Mouse (Mus musculus) layer of hippocampus, adult 2 months (tissue): ENCODE measurements around the gene Lrg1. TPM values are rescaled to one million over a fixed set of nuclear protein-coding genes. Genes with fewer than 3 reads are reported as not detected.

Source experiments
- DNase-seq, 2 experiments: peaks; one replicate each; pipeline ENCODE4 v3.0.0; 2022; ENCODE audit warnings: low spot score in 2 of 2
- H3K27ac ChIP-seq: fragments of 200-600 bp; 2 replicates; pipeline ENCODE4 v1.8.1; 2022
- H3K4me3 ChIP-seq: fragments of 200-600 bp; 2 replicates; pipeline ENCODE4 v1.8.1; 2022; ENCODE audit warnings: mild to moderate bottlenecking
- CTCF ChIP-seq: fragments of 200-600 bp; conservative IDR thresholded peaks from 2 replicates; pipeline ENCODE4 v1.8.1; 2022; ENCODE audit warnings: antibody characterized with exemption, mild to moderate bottlenecking, moderate library complexity
- total RNA-seq, 2 experiments: library from RNA; stranded (reverse); gene quantifications; 2 replicates each; pipeline ENCODE4 v1.2.3; 2021

The Lrg1 gene
- total RNA-seq, 2 experiments from 2014 or later: 0.77 to 1.6 TPM

DNA sequence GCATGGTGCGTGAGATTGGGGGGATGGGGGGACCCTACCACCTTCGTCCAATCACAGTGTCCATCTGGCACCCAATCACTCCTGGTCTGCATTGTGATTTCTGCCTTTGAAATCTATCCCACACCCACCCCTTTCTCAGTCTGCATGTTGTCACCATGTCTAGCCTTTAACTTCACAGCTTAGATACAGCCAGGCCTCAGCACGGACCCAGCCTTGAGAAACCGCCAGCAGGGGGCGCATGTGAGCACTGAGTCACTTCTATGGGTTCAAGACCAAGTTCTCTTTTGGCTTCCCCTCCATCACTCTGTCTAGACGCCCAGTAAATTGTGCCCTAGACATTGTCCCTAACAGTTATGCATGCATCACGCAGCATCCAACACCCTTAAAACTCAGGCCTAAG lies 10.0 kb upstream of the Lrg1 start:
- peak; percentile 86 for TF ChIP-seq CTCF
- no peak overlapping the region for H3K27ac ChIP-seq
- peak in 1 of 2 experiments; percentile 78 for DNase-seq
- no peak overlapping the region for H3K4me3 ChIP-seq

- TF ChIP-seq CTCF: no peak
- no peak overlapping the region for H3K4me3 ChIP-seq
- H3K27ac ChIP-seq: no peak overlapping the region
- no peak for DNase-seq
Measured at GRCm38 (mm10) chr17:56131136-56131535, 9.3 kb upstream of the Lrg1 start.

DNA sequence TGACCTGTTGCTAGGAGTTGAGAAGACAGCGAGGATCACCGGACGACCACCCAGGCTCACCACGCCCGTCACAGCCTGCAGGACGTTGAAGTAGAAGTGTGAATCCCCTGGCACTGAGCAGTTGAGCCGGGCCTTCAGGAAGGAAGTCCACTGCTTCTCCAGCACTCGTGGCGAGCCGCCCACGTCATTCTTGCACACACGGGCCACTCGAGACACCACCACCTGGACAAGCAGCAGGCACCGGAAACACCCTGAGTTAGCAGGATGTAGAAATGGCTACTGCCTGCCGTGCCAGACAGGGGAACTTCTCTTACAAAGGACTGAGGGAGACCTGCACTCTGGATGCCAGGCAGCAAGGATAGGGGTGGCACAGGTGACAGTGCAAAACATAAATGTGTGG lies 6.4 kb upstream of the Lrg1 start:
- Histone ChIP-seq H3K27ac (no peak overlapping the region), H3K4me3 (no peak overlapping the region)
- TF ChIP-seq CTCF: no peak
- DNase-seq: no peak

GRCm38 (mm10) chr17:56126175-56126574 lies 4.4 kb upstream of the Lrg1 start:
- no peak for DNase-seq
- Histone ChIP-seq H3K4me3 (no peak overlapping the region), H3K27ac (no peak overlapping the region)
- no peak for TF ChIP-seq CTCF

- no peak overlapping the region for H3K27ac ChIP-seq
- no peak for TF ChIP-seq CTCF
Measured at GRCm38 (mm10) chr17:56125276-56125630, 3.5 kb upstream of the Lrg1 start.

GRCm38 (mm10) chr17:56124377-56125275 lies 2.8 kb upstream of the Lrg1 start:
- H3K4me3 ChIP-seq: no peak overlapping the region; the same call in 1 of the 2 replicates
- peak in 1 of 2 experiments; percentile 71 for DNase-seq
- peak; percentile 88 for TF ChIP-seq CTCF
- H3K27ac ChIP-seq: peak overlapping the region; percentile 4; the same call in 1 of the 2 replicates

More at GRCm38 (mm10) chr17:56125276-56125630, 3.5 kb upstream of the Lrg1 start:
- no peak for DNase-seq
- H3K4me3 ChIP-seq: no peak overlapping the region

GRCm38 (mm10) chr17:56123681-56124340 lies 2.0 kb upstream of the Lrg1 start:
- no peak for DNase-seq
- H3K27ac ChIP-seq: no peak overlapping the region
- H3K4me3 ChIP-seq: no peak overlapping the region
- TF ChIP-seq CTCF: no peak

DNA sequence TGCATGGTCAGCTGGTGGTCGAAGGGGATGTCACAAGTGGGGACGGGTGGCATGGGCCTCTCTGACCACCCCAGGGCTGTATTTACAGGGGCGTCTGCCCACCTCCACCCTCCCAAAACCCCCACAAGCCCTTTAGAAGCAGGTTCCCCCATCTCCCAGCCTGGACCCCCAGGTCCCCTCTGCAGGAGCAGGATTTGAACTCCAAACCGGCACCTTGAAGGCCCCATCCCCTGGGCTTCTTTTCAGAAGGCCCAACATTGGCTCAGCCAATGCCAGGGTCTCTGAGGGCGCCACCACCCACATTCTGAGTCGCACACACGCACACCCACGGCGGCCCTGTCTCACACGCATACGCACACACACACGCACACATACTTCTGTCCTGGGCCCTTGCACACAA lies 1.4 kb upstream of the Lrg1 start:
- TF ChIP-seq CTCF: no peak
- H3K4me3 ChIP-seq: no peak overlapping the region
- no peak for DNase-seq
- no peak overlapping the region for H3K27ac ChIP-seq

DNA sequence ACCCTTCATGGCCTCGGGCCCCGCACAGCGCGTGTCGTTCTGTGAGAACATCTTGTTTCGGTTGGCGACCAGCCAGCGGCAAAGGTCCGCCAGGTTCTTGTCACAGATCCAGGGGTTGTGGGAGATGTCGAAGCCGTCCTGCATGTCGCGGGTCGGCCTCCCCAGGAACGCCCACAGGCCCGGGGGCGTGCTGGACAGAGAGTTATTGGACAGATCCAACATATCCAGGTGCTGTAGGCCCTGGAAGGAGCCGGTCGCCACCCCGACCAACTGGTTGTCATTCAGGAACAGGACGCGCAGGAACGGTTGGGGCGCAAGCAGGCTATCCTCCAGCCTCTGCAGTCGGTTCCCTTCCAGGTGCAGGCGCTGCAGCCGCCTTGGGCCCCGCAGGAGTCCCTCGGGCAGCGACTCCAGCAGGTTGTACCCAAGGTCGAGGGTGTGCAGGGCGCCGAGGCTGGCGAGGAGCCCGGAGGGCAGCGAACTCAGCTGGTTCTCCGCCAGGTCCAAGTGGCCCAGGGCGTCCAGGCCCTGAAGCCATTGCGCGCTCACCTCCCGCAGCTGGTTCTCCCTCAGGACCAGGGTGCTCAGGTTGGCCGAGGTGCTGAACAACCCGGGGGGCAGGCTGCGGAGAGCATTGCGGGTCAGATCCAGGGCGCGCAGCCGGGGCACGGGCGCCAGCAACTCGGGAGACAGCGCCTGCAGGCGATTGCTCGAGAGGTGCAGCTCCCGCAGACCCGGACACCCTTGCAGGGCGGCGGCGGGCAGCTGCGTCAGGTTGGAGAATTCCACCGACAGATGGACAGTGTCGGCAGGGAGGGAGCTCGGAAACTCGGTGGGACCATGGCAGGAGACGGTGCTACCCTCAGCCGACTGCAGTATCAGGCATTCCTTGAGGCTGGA lies 1.6 kb downstream of the Lrg1 start:
- no peak for TF ChIP-seq CTCF
- Histone ChIP-seq H3K27ac (no peak overlapping the region), H3K4me3 (peak overlapping the region; percentile 20)
- no peak for DNase-seq

- Histone ChIP-seq H3K27ac (no peak overlapping the region), H3K4me3 (no peak overlapping the region)
- TF ChIP-seq CTCF: no peak
- DNase-seq: no peak
Measured at GRCm38 (mm10) chr17:56119431-56119830, 2.4 kb downstream of the Lrg1 start.

- peak within 1 kb of the TSS; percentile 38 for H3K4me3 ChIP-seq
- no peak for TF ChIP-seq CTCF
Measured at GRCm38 (mm10) chr17:56117251-56117710, 4.5 kb downstream of the Lrg1 start, which contains the start of gene Plin5. Plin5 (minus strand) TSS chr17:56117596.

GRCm38 (mm10) chr17:56116193-56116592 lies 5.6 kb downstream of the Lrg1 start:
- TF ChIP-seq CTCF: no peak
- no peak for DNase-seq
- Histone ChIP-seq H3K27ac (no peak overlapping the region), H3K4me3 (no peak overlapping the region)

More at GRCm38 (mm10) chr17:56117251-56117710, 4.5 kb downstream of the Lrg1 start, which contains the start of gene Plin5:
- H3K27ac ChIP-seq: no peak within 1 kb of the TSS
- no peak for DNase-seq

GRCm38 (mm10) chr17:56112743-56113142 lies 9.1 kb downstream of the Lrg1 start:
- no peak for DNase-seq
- no peak overlapping the region for H3K27ac ChIP-seq
- TF ChIP-seq CTCF: no peak
- no peak overlapping the region for H3K4me3 ChIP-seq
